Mouse (Mus musculus): ENCODE measurements around the gene Cacna1f.

Gene Cacna1f

GRCm38 (mm10) chrX:7632560-7632959, 25.7 kb downstream of the Cacna1f start:
- DNase-seq (ENCODE audit: low spot score in 2 of 2), result no peak

- no peak for DNase-seq (ENCODE audit: low spot score in 2 of 2)
Measured at GRCm38 (mm10) chrX:7635101-7635500, 28.2 kb downstream of the Cacna1f start.

- peak; percentile 71 to 87 for DNase-seq (ENCODE audit: low spot score in 2 of 2)
Measured at GRCm38 (mm10) chrX:7638401-7639091, 31.7 kb downstream of the Cacna1f start, which contains the start of gene Syp. Gene Syp (plus strand): TSS chrX:7638471.

GRCm38 (mm10) chrX:7639536-7640325, 32.8 kb downstream of the Cacna1f start:
- DNase-seq (ENCODE audit: low spot score in 2 of 2), result no peak

- DNase-seq (ENCODE audit: low spot score in 2 of 2), result no peak
Measured at GRCm38 (mm10) chrX:7640785-7641184, 33.9 kb downstream of the Cacna1f start.

GRCm38 (mm10) chrX:7645349-7645748, 38.5 kb downstream of the Cacna1f start:
- DNase-seq (ENCODE audit: low spot score in 2 of 2), result peak; percentile 74 to 87

GRCm38 (mm10) chrX:7648671-7649304, 41.9 kb downstream of the Cacna1f start:
- peak; percentile 77 to 83 for DNase-seq (ENCODE audit: low spot score in 2 of 2)

GRCm38 (mm10) chrX:7657221-7657639, 50.3 kb downstream of the Cacna1f start, which contains the start of gene Prickle3:
Gene Prickle3 (plus strand): TSS chrX:7657260.
- DNase-seq (ENCODE audit: low spot score in 2 of 2), result peak in 1 of 2 experiments; percentile 66

- DNase-seq (ENCODE audit: low spot score in 2 of 2), result no peak
Measured at GRCm38 (mm10) chrX:7658031-7658784, 51.3 kb downstream of the Cacna1f start.

GRCm38 (mm10) chrX:7658785-7659589, 52.1 kb downstream of the Cacna1f start:
- DNase-seq (ENCODE audit: low spot score in 2 of 2), result no peak

GRCm38 (mm10) chrX:7661086-7661485, 54.2 kb downstream of the Cacna1f start:
- DNase-seq (ENCODE audit: low spot score in 2 of 2), result no peak

GRCm38 (mm10) chrX:7662936-7663335, 56.1 kb downstream of the Cacna1f start:
- no peak for DNase-seq (ENCODE audit: low spot score in 2 of 2)

- no peak for DNase-seq (ENCODE audit: low spot score in 2 of 2)
Measured at GRCm38 (mm10) chrX:7664791-7665190, 57.9 kb downstream of the Cacna1f start.

GRCm38 (mm10) chrX:7665739-7666502, 59.0 kb downstream of the Cacna1f start:
- no peak for DNase-seq (ENCODE audit: low spot score in 2 of 2)

- DNase-seq (ENCODE audit: low spot score in 2 of 2), result peak; percentile 61 to 75
Measured at GRCm38 (mm10) chrX:7670390-7670881, 63.6 kb downstream of the Cacna1f start.

- peak in 1 of 2 experiments; percentile 39 for DNase-seq (ENCODE audit: low spot score in 2 of 2)
Measured at GRCm38 (mm10) chrX:7670921-7671623, 64.2 kb downstream of the Cacna1f start, which contains the start of gene Plp2. Gene Plp2 (minus strand): TSS chrX:7671390.

- no peak for DNase-seq (ENCODE audit: low spot score in 2 of 2)
Measured at GRCm38 (mm10) chrX:7672739-7673138, 65.9 kb downstream of the Cacna1f start.

- DNase-seq (ENCODE audit: low spot score in 2 of 2), result peak in 1 of 2 experiments; percentile 58
Measured at GRCm38 (mm10) chrX:7673578-7674281, 66.8 kb downstream of the Cacna1f start.

All from spleen, postnatal 10 days (tissue).